In the genomic region with DNA sequence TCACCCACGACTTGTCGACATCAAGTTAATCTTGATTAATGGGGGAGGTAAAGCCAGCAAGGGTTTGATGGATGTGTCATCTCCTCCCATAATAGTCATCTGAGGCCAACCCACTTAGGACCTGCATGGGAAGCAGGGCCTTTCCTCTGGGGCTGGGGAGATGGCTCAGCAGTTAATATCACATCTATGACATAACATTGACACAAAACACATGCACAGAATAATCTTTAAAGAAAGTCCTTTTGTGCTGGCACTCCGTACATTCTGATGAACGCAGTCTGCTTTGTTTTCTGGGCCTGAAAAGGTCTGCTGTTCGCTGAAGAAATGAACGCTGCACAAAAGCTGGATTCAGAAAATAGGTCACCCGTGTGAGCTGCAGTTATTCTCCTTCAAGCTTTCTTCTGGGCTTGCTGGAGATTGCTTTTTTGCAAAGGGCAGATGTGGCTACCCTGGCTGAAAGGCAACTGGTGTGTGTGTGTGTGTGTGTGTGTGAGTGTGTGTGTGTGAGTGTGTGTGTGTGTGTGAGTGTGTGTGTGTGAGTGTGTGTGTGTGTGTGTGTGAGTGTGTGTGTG, we compare ENCODE assay signal across 15 mouse cellular contexts. TPM values are rescaled to one million over a fixed set of nuclear protein-coding genes. Genes with fewer than 3 reads are reported as not detected.
DNase-seq lines count a peak whose midpoint lies in the region; ATAC-seq and TF ChIP-seq lines count a peak whose summit lies in the region.
"Had no signal": no experiment of that assay in that cellular context is flagged by ENCODE, and none has a peak within 500 bp of the region (broad histone marks: within the 10 kb centered on the region; RNA-seq: fewer than 3 reads in every experiment).

No protein-coding gene starts in this region.

- peaks cover 5% of the 10 kb centered on the region; the same call in 1 of the 2 replicates for H3K4me1 ChIP-seq in forebrain, embryonic 11.5 days (replicated peaks; ENCODE audit: control insufficient read depth, insufficient read depth, low read length)
- H3K4me1 ChIP-seq in forebrain, embryonic 16.5 days (replicated peaks; ENCODE audit: control insufficient read depth, insufficient read depth, low read length) = peaks cover 7% of the 10 kb centered on the region; the same call in 1 of the 2 replicates
- 0 out of 2 replicates have a peak, but pooled peaks cover 11% of the 10 kb centered on the region for H3K4me1 ChIP-seq in kidney, postnatal 0 days (replicated peaks; ENCODE audit: insufficient read depth, low read length)
- H3K4me1 ChIP-seq in midbrain, embryonic 12.5 days = peaks cover 19% of the 10 kb centered on the region
- H3K4me1 ChIP-seq: liver, embryonic 13.5 days had no signal

- DNase-seq in forebrain, embryonic 11.5 days (ENCODE audit: low spot score) = no peak
- DNase-seq in kidney, postnatal 0 days (ENCODE audit: low spot score) = no peak
- no peak for DNase-seq in kidney, adult 18-20 months
- DNase-seq in retina, postnatal 1 day = peak; percentile 83
- DNase-seq in heart, postnatal 4 days = no peak
- no peak for DNase-seq in layer of hippocampus, adult 9-11 months
- DNase-seq: cerebellum, adult 18-20 months; liver, embryonic 13.5 days; thymus, adult 2 months had no signal

- H3K4me3 ChIP-seq in forebrain, embryonic 11.5 days (ENCODE audit: low read depth, low read length) = no peak overlapping the region
- no peak overlapping the region for H3K4me3 ChIP-seq in forebrain, embryonic 16.5 days (replicated peaks; ENCODE audit: low read length)
- H3K4me3 ChIP-seq in kidney, postnatal 0 days (replicated peaks; ENCODE audit: low read depth, low read length) = no peak overlapping the region
- H3K4me3 ChIP-seq in midbrain, embryonic 12.5 days = no peak overlapping the region
- H3K4me3 ChIP-seq: heart, embryonic 15.5 days; limb, embryonic 10.5 days; liver, embryonic 13.5 days had no signal

- TF ChIP-seq CTCF in kidney, postnatal 0 days (IDR thresholded peaks at IDR 0.05; ENCODE audit: low read depth) = no peak

- 38% methylated on average over 7 of the region's 7 CpGs for WGBS in forebrain, embryonic 11.5 days
- 22% methylated on average over 7 of the region's 7 CpGs for WGBS in forebrain, embryonic 16.5 days
- WGBS in kidney, postnatal 0 days = 62% methylated on average over 7 of the region's 7 CpGs
- WGBS in midbrain, embryonic 12.5 days = 42% methylated on average over 7 of the region's 7 CpGs

- no peak for ATAC-seq in forebrain, embryonic 11.5 days (replicated peaks; ENCODE audit: low FRiP score)
- ATAC-seq in forebrain, embryonic 16.5 days = no peak
- no peak for ATAC-seq in kidney, postnatal 0 days (replicated peaks; ENCODE audit: low FRiP score, low read depth)
- no peak for ATAC-seq in midbrain, embryonic 12.5 days (ENCODE audit: low FRiP score, low read depth)
- ATAC-seq: lung, postnatal 0 days had no signal

- H3K9me3 ChIP-seq in forebrain, embryonic 11.5 days (ENCODE audit: control insufficient read depth, low read length) = no peaks in the 10 kb centered on the region
- H3K9me3 ChIP-seq in forebrain, embryonic 16.5 days (ENCODE audit: control insufficient read depth, low read length) = no peaks in the 10 kb centered on the region
- no peaks in the 10 kb centered on the region for H3K9me3 ChIP-seq in kidney, postnatal 0 days (replicated peaks; ENCODE audit: low read length)
- H3K9me3 ChIP-seq in midbrain, embryonic 12.5 days = no peaks in the 10 kb centered on the region
- H3K9me3 ChIP-seq: heart, embryonic 15.5 days; limb, embryonic 10.5 days; liver, embryonic 13.5 days had no signal

- H3K9ac ChIP-seq in forebrain, embryonic 11.5 days (ENCODE audit: low read length) = no peak overlapping the region
- no peak overlapping the region for H3K9ac ChIP-seq in forebrain, embryonic 16.5 days (replicated peaks; ENCODE audit: low read depth, low read length)
- no peak overlapping the region for H3K9ac ChIP-seq in kidney, postnatal 0 days (ENCODE audit: low read depth, low read length)
- no peak overlapping the region for H3K9ac ChIP-seq in midbrain, embryonic 12.5 days (replicated peaks)
- H3K9ac ChIP-seq: heart, embryonic 15.5 days; liver, embryonic 13.5 days had no signal

- H3K27me3 ChIP-seq in forebrain, embryonic 11.5 days (ENCODE audit: control insufficient read depth, insufficient read depth, low read length) = no peaks in the 10 kb centered on the region
- no peaks in the 10 kb centered on the region for H3K27me3 ChIP-seq in forebrain, embryonic 16.5 days (replicated peaks; ENCODE audit: control insufficient read depth, insufficient read depth, low read length)
- H3K27me3 ChIP-seq in kidney, postnatal 0 days (ENCODE audit: insufficient read depth, low read length) = no peaks in the 10 kb centered on the region
- H3K27me3 ChIP-seq in midbrain, embryonic 12.5 days = no peaks in the 10 kb centered on the region
- H3K27me3 ChIP-seq: heart, embryonic 15.5 days; liver, embryonic 13.5 days had no signal

- H3K27ac ChIP-seq in forebrain, embryonic 11.5 days (ENCODE audit: low read depth, low read length) = 0 out of 2 replicates have a peak overlapping the region, but pooled peaks have one; percentile 32
- no peak overlapping the region for H3K27ac ChIP-seq in forebrain, embryonic 16.5 days (ENCODE audit: low read length)
- peak overlapping the region; percentile 63 for H3K27ac ChIP-seq in kidney, postnatal 0 days
- H3K27ac ChIP-seq in midbrain, embryonic 12.5 days (replicated peaks) = 0 out of 2 replicates have a peak overlapping the region, but pooled peaks have one; percentile 17
- H3K27ac ChIP-seq: heart, embryonic 15.5 days; limb, embryonic 10.5 days; liver, embryonic 13.5 days had no signal

- H3K36me3 ChIP-seq in forebrain, embryonic 11.5 days (ENCODE audit: control insufficient read depth, insufficient read depth, low read length) = no peaks in the 10 kb centered on the region
- H3K36me3 ChIP-seq in forebrain, embryonic 16.5 days (ENCODE audit: control insufficient read depth, insufficient read depth) = no peaks in the 10 kb centered on the region
- H3K36me3 ChIP-seq in kidney, postnatal 0 days (ENCODE audit: insufficient read depth, low read length) = no peaks in the 10 kb centered on the region
- no peaks in the 10 kb centered on the region for H3K36me3 ChIP-seq in midbrain, embryonic 12.5 days
- H3K36me3 ChIP-seq: heart, embryonic 15.5 days; limb, embryonic 10.5 days; liver, embryonic 13.5 days had no signal

- H3K4me2 ChIP-seq in forebrain, embryonic 11.5 days (ENCODE audit: low read depth, low read length, severe bottlenecking) = no peak overlapping the region
- no peak overlapping the region for H3K4me2 ChIP-seq in forebrain, embryonic 16.5 days (ENCODE audit: low read length)
- no peak overlapping the region for H3K4me2 ChIP-seq in kidney, postnatal 0 days (ENCODE audit: low read length)
- H3K4me2 ChIP-seq in midbrain, embryonic 12.5 days (replicated peaks) = no peak overlapping the region
- H3K4me2 ChIP-seq: heart, embryonic 15.5 days; liver, embryonic 13.5 days had no signal

RNA-seq across cellular contexts. Expression of a gene that starts 26.9 kb away (rescaled TPM):
- 0.07 TPM in 1 of 2 replicates, not detected in the other for polyA plus RNA-seq in forebrain, embryonic 11.5 days (2014; fragmentation: Nextera tagmentation; extraction: Ambion mirVana)
- 0.20 and 0.34 TPM in 2 replicates for polyA plus RNA-seq in forebrain, embryonic 16.5 days (2015; fragmentation: Nextera tagmentation; extraction: Ambion mirVana)
- polyA plus RNA-seq in kidney, postnatal 0 days (2015; fragmentation: Nextera tagmentation; extraction: Ambion mirVana) = 1.3 and 1.4 TPM in 2 replicates
- 0.13 TPM in 1 of 2 replicates, not detected in the other for polyA plus RNA-seq in midbrain, embryonic 12.5 days (2016; fragmentation: Nextera tagmentation; extraction: Ambion mirVana)
- total RNA-seq in heart, postnatal 4 days (2021) = under 1 TPM; 0.52 to 0.68 TPM
- total RNA-seq: megakaryocyte-erythroid progenitor cell, adult 5-6 weeks had no signal
- polyA plus RNA-seq: limb, embryonic 10.5 days; liver, embryonic 13.5 days had no signal
